Mouse (Mus musculus) megakaryocyte-erythroid progenitor cell, adult 5-6 weeks (primary cell): ENCODE results near the gene Cpsf6. TPM values are rescaled to one million over a fixed set of nuclear protein-coding genes. Genes with fewer than 3 reads are reported as not detected.
A peak's percentile ranks its signal among the peaks of the same experiment; 100 is the strongest.
"Not testable (repeated sequence)": the region's sequence is repeated elsewhere in the genome, so short reads cannot be mapped to it uniquely, and the experiment has no call there.

Experiments
- ATAC-seq: replicated peaks from 2 replicates; pipeline ENCODE4 v1.8.0; 2016; ENCODE audit warnings: mild to moderate bottlenecking, inconsistent platforms; ENCODE audit not compliant: severe bottlenecking, poor library complexity, low FRiP score, low TSS enrichment
- total RNA-seq, 2 experiments: library from RNA; stranded (forward) in 1 of 2; stranded (reverse) in 1 of 2; fragments of 200-1000, 215-1000 nt in 1 of 2; fragments of >200 nt in 1 of 2; fragmentation: Nextera tagmentation in 1 of 2; gene quantifications; 2 replicates each; pipeline ENCODE4 v1.2.3; 2014 to 2017

Gene Cpsf6
- total RNA-seq, 2 experiments from 2014 or later, result 142 to 163 TPM

- ATAC-seq, result no peak
Measured at GRCm38 (mm10) chr10:117389371-117389740, 9.5 kb upstream of the Cpsf6 start.

GRCm38 (mm10) chr10:117388637-117389370 lies 9.0 kb upstream of the Cpsf6 start:
- ATAC-seq, result no peak

GRCm38 (mm10) chr10:117387961-117388636 lies 8.3 kb upstream of the Cpsf6 start:
- ATAC-seq, result not testable (repeated sequence)

GRCm38 (mm10) chr10:117386981-117387380 lies 7.2 kb upstream of the Cpsf6 start:
- ATAC-seq, result no peak

GRCm38 (mm10) chr10:117386261-117386660 lies 6.4 kb upstream of the Cpsf6 start:
- no peak for ATAC-seq

- ATAC-seq, result no peak
Measured at GRCm38 (mm10) chr10:117385431-117385830, 5.6 kb upstream of the Cpsf6 start.

- ATAC-seq, result no peak
Measured at GRCm38 (mm10) chr10:117385086-117385430, 5.2 kb upstream of the Cpsf6 start.

- no peak for ATAC-seq
Measured at GRCm38 (mm10) chr10:117384386-117385085, 4.7 kb upstream of the Cpsf6 start.

GRCm38 (mm10) chr10:117383941-117384340 lies 4.1 kb upstream of the Cpsf6 start:
- no peak for ATAC-seq

GRCm38 (mm10) chr10:117382996-117383550 lies 3.3 kb upstream of the Cpsf6 start:
- no peak for ATAC-seq

GRCm38 (mm10) chr10:117382146-117382545 lies 2.3 kb upstream of the Cpsf6 start:
- ATAC-seq, result no peak

GRCm38 (mm10) chr10:117380721-117381570 lies 1.1 kb upstream of the Cpsf6 start:
- ATAC-seq, result no peak

- ATAC-seq, result no peak
Measured at GRCm38 (mm10) chr10:117379441-117379840, 374 bp downstream of the Cpsf6 start.

GRCm38 (mm10) chr10:117378642-117379041 lies 1.2 kb downstream of the Cpsf6 start:
- ATAC-seq, result no peak

GRCm38 (mm10) chr10:117378291-117378555 lies 1.6 kb downstream of the Cpsf6 start:
- no peak for ATAC-seq

GRCm38 (mm10) chr10:117377431-117378290 lies 2.2 kb downstream of the Cpsf6 start:
- ATAC-seq, result peak; percentile 18; the same call in 1 of the 2 replicates

GRCm38 (mm10) chr10:117376580-117377189 lies 3.1 kb downstream of the Cpsf6 start:
- ATAC-seq, result peak; percentile 96

- ATAC-seq, result peak; percentile 36
Measured at GRCm38 (mm10) chr10:117375841-117376579, 3.8 kb downstream of the Cpsf6 start.
